Mouse (Mus musculus) NIH3T3 (cell line): ENCODE measurements around the gene Olfr420.

Source experiments
- DNase-seq: peaks from one replicate; pipeline ENCODE4 v3.0.0-alpha.2; 2012; ENCODE audit warnings: low read depth

The Olfr420 gene

DNA sequence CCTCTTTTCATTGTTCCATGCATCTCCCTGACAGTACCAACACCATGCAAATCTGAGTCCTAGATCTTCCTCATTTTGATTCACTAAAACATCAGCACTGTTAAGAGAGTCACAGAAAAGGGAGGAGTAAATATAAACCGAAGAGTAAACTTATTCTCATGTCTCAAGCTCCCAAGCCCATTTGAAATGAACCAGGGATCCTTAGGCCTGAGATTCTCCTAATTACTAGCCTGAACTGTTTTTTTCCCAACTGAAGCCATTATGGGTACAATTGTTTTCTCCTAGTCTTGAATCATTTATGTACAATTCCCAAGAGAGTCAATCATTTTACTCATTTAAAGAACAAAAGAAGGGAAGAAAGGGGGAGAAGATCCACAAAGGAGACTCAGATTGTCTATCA, at the start of gene Olfr420:
Olfr420 (plus strand) TSS at position 301 of the 400 bp plus-strand sequence.
- no peak for DNase-seq

DNA sequence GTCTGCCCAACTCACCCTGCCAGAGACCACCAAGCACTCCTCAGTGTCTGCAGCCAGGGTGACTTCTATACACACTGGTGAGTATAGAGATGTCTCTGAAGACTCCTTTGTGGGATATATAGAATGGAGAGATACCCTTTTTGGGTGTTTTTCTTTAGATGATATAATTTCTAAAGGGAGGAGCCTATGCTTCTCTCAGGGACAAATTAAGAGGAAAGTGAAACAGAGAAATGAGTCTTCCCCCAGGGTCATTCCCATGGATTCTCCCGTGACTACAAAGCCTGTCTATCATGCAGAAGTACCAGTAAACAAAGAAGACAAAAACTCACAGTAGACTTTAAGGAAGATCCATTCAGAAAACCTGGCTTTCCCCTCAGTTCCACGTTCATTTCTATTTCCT, 34.4 kb upstream of the Olfr420 start, which contains the start of gene Olfr231:
Olfr231 (minus strand) TSS at position 101 of the 400 bp plus-strand sequence.
- no peak for DNase-seq

DNA sequence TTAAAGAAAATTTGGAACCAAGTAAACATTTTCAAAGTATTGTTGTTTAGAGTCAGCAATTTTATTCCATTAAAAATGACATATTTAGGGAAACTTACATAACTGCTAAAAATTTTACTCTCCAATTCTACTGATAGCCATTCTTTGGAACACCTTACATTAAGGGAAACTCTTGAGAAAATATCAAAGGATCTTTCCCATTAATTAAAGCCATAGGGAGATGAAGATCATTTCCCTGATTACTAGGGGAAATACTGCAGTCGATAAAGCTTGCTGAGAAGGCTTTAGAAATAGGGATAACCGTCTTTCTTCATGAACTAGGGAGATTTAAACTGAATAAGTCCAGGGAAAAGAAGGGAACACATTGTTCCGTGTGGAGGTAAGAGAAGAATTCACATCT, 24.2 kb upstream of the Olfr420 start, which contains the start of gene Olfr424:
Olfr424 (plus strand) TSS at position 301 of the 400 bp plus-strand sequence.
- DNase-seq = no peak

DNA sequence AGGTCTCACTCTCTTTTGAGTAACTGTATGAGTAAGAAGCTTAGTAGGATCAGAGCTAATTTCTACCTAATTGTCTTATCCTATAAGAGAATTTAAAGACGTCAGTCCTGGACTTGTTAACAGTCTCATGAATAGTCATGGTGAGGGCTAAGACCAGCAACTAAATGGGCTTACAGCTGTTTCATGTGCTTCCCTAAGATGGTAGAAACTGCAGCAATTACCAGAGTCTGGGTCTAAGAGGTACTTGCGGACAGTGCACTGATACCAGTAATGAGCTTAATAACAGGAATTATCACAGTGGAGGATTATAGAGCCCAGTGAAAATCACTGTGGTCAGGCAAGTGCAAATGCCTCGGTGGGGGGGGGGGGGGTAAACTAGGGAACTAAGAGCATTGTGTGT, 23.4 kb upstream of the Olfr420 start:
- no peak for DNase-seq

DNA sequence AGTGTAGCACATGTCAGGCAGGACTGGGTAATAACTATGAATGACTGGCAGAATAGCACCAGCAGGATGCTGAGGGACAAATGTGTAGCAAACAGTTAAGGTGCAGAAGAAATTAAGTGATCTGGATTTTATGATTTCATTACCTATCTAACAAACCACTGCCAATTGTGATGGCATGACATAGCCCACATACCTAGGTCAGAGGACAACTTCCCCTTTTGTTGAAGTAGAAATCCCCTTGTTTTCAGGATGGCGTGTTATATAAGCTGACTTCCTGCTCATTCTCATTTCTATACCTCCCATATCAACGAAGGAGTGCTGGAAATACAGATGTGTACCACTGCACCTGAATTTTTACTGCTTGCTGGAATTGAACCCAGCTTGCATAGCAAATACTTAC, 14.0 kb upstream of the Olfr420 start:
- no peak for DNase-seq

DNA sequence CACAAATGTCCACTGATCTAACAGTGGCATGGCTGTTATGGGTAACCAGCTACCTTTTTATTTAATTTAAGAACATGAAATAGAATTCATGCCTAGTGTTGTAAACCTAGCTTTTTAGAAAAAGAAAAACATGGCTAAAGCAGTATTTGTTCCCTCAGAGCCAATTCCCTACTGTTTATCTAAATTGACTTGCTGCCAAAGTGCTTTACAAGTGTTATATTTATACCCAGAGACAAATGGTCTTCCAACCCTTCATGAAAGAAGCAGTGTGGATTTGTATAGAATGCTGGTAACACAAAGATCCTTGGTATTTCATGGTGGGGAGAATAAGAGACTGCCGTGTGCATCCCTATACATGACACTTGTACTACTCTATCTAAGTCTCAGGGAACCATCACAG, 8.7 kb upstream of the Olfr420 start:
- no peak for DNase-seq

DNA sequence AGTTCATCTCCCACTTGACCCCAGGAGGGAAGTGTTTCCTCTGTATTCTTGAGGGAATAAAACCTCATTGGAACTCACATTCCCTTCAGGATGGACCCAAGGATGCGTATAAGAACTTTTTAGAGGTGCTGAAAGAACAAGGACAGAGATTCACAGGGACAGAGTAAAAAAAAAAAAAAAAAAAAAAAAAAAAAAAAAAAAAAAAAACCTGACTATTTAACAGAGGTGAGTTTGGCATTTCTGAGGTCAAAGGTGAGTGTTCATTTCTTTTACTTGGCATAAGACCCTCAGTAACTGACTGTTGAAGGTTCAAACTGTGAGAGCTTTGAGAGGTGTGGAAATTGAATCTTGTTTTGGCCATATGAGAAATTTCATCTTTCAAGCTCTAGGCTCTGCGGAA, 6.1 kb upstream of the Olfr420 start:
- DNase-seq = no peak

DNA sequence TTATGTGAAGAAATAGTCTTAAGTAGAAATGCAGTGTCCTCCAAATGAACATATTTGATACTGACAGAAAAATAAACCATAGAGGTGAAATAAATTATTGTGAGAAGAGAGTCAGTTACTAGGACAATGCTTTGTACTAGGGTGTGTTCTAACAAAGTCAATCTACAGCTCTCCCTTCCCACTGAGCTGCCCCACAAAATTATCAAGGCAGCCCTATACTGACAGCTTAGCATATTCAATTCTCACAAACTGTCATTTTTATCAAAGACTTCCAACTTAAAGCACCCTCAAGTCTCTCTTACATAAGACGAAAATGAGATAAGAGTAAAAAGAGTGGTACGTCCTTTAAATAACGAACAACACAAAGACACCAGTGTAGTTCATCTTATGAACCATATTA, 2.2 kb downstream of the Olfr420 start:
- DNase-seq = no peak

DNA sequence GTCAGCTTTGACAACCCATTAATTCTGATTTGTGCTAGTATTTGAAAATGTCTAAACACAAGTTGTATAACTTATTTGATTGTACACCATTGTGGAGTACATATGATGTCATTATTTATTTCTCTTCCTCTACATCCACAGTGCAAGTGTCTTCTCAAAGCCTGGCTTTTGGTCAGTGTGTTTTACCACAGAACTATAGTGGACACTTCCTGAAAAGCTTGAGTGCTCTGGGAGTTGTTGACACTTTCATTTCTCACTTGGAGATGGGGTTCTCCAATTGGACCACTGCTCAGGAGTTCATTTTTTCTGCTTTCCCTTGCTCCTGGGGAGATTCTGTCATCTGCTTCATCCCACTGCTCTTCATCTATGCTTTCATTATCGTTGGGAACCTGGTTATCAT, 3.1 kb downstream of the Olfr420 start:
- no peak for DNase-seq

DNA sequence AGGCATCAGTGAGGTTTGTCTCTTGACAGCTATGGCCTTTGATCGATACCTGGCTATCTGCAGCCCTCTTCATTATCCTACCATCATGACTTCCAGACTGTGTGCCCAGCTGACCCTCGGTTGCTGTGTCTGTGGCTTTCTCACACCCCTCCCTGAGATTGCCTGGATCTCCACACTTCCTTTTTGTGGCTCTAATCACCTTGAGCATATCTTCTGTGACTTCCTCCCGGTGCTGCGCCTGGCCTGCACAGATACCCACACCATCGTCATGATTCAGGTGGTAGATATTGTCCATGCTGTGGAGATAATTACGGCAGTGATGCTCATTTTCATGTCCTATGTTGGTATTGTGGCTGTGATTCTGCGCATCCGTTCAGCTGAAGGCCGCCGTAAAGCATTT, 3.7 kb downstream of the Olfr420 start:
- DNase-seq = no peak

DNA sequence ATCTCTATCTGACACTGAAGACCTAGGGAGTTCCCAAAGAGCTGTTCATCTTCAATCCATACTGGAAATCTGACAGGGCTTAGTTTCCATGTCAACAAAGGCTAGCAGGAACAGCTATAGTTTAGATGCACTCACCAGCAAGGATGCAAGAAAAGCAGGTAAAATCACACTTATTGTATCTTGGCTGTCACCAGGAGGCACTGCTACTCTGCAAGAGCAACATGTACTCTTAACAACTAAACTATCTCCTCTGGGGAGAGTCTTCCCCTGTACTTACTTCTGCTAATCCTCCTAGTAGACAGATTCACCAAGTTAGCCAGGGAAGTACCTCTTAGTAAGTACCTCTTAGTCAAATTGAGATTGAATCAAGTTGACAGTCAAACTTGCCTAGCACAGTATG, 13.6 kb downstream of the Olfr420 start:
- peak; percentile 33 for DNase-seq

DNA sequence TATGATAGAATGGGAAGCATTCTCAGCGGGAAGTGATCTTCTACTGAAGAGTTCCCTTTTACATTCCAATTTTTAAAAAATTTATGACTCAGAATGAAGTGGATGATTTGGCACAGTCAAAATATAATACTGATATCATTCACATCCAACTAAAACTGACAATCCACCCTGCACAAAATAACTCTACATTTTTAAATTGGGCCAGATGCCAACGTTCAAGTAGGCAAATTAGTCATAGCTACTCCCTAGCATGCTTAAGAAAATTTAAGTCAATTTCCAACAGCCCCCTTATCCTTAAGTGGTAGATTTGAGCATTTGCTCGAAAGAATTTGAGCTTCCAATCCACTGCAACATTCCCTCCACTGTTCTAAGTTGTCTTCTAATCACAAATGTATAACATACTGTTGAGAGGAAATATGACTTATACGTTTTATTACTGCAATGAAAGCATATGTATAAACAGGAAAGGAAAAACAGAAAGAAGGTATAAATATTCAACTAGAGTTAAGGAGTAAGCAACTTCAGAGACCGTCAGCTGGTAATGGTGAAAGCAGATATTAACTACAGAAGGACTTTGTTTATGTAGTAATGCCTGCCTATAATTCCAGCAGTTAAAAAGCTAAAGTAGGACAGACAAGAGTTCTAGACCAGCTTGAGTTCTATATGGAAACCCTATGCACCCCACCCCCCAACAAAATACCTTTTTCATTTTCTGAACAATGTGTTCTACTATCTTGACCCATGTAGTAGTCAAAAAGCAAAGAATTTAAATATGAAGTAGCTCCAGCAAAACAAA, 15.5 kb downstream of the Olfr420 start:
- DNase-seq = no peak

DNA sequence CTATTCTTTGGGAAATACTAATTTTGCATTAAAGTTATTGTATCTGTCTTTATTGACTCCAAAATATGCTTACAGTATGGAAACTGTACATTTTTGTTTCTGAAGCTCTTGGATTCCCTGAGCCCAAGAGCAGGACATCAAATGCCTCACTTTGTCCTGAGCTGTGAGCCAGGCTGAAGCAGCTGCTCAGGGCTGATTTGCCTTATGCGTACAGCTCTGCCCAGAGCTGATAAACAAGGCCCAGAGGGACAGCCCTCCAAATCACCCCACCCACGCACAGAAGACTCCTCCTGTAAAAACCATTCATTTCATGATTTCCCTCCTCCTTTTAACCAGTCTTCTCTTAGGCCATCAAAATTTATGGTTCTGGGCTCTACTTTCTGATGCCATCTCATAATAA, 16.1 kb downstream of the Olfr420 start:
- no peak for DNase-seq

DNA sequence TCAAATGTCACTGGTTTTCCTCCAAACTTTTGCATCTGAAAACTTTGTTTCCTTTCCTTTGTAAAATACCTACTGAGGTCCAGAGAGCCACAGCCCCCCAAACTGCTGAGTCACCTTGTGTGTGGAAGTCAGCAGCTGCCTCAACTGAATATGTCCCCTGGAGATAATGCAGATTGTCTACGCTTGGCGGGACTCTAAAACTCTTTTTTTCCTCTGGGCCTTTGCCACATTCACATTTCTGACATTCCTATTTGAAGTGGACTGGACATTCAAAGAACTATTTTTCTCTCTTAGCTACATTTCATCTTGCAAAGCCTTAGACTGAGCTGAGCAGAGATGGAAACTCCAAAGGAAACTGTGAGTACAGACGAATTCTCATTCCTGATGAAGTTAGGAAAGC, 17.2 kb downstream of the Olfr420 start, which contains the start of gene Spta1:
Spta1 (plus strand) TSS at position 172 of the 400 bp plus-strand sequence.
- peak; percentile 5 for DNase-seq

DNA sequence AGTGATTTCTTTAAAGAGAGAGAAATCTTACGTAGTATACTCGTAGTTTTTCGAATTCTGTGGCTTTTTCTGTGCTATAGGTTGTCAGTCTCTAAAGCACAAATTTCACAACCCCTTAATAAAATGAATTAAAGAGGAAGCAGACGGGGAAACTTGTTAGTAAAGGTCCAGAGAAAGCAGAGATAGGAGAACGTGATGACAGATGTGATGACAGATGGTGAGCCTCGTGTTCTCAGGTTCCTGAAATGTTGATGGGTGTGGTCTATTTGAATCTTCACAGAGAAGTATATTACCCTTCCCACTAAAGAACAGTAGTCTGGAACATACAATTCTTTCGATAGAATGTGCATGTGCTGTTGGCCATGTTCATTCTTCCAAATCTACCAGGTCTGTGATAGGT, 49.3 kb downstream of the Olfr420 start:
- no peak for DNase-seq
